Mouse (Mus musculus): ENCODE measurements around the gene Gm8926.
"Not testable (repeated sequence)": the region's sequence is repeated elsewhere in the genome, so short reads cannot be mapped to it uniquely, and the experiment has no call there.

Gm8926 gene

GRCm38 (mm10) chr5:11770248-11770647 is at the start of gene Gm8926:
TSS of gene Gm8926 (plus strand) at chr5:11770548.
- not testable (repeated sequence) for DNase-seq (ENCODE audit: low spot score in 2 of 2)
